Mouse (Mus musculus) cerebellum, adult 18-20 months (tissue): ENCODE results near the gene Adgrd1.

Experiments used
- DNase-seq, 2 experiments: peaks; one replicate each; pipeline ENCODE4 v3.0.0; 2021

Adgrd1 gene

DNA sequence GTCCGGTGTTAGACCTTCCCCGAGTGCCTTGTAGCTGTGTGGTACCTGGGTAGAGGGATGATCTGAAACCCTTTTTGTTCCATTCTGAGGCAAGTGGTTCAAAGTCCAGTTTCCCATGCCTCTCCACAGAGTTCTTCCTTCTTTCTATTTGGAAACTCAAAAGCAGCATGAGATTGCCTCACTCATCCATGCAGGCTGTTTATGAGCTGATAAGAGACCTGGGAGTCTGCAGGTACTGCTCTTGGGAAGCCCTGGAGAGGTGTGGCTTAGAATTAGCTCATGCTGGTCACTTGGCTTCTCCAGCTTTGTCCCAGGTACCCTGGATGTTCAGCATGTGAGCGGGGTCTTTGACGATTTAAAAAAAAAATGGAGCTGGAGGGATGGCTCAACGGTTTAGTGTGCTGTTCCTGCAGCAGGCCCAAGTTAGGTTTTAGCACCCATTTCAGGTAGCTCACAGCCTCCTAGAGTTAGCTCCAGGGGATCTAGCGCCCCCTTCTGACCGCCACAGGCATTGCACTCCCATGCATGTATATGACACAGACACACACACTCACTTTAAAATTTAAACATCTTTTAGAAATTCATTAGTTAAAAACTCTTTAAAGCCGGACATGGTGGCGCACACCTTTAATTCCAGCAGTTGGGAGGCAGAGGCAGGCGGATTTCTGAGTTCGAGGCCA lies 65.0 kb downstream of the Adgrd1 start:
- no peak for DNase-seq

DNA sequence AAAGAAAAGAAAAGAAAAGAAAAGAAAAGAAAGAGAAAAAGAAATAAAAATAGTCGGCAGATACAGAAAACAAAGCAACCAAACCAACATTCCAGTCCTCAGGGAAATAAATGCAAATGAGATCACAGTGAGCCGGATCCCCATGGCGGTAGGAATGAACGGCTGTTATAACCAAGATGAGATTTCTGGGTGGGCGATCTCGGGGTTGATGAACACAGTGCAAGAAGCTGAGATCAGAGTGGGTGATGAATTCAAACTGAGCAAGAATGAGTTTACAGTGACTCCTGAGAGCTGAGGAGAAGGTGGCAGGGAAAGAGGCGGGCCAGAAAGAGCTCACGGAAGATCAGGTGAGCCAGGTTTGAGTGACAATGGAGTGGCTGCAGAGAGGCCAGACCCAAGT lies 66.9 kb downstream of the Adgrd1 start:
- DNase-seq, result no peak

DNA sequence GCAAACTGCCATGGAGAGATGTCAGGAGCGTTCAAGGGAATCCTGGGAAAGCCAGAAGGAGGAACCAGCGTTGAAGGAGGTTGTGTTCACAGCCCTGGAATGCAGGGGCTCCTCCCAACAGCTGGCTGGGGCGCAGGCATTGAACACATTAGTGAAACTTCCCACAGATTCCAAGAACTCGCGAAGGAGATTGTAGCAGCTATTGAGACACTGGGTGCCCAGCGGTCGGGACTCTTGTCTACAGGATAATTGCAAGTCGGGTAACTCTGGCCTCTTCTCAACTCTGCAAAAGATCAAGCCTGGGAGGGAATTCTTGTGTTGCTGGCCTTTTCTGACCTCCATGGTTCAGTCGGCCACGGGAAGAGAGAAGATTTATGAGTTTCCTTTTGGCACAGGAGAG lies 67.5 kb downstream of the Adgrd1 start:
- no peak for DNase-seq

DNA sequence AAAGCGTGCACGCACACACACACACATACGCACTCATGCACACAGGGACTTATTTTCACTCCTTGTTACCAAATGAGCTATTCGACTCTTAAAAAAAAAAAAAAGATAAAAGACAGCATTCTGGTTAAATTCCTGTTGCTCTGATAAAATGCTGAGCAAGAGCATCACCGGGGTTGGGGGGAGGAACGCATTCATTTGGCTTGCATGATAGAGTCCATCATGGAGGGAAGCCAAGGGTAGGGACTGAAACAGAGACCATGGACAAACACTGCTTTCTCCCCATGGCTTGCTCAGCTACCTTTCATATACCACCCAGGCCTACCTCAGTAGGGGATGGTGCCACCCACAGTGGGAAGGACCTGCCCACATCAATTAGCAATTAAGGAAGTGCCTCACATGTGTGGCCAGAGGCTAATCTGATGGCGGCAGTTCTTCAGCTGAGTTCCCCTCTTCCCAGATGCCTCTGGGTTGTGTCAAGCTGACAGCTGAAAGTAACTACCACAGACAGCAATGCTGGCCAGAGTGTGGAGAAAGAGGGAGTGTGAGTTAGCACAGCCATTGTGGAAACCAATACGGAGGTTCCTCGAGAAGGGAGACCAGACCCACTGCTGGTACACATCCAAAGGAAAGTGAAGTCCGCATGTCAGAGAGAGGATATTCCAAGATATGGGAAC lies 68.5 kb downstream of the Adgrd1 start:
- DNase-seq, result no peak

DNA sequence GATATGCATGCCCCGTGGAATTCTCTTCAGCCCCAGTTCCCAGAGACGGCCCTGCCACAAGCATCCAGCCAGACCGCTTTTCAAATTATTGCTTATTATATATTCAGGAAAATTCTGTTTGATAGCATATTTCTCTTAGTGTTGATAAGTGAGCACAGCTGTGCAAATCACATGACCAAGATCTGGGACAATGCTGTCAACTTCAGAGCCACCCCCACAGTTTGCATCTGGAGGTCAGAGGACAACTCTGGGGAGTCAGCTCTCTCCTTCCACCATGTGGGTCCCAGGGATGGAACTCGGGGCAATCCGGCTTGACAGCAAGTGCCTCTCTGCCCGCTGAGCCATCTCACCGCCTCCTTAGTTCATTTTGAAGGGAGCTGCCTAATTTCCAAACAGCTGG lies 69.0 kb downstream of the Adgrd1 start:
- no peak for DNase-seq

DNA sequence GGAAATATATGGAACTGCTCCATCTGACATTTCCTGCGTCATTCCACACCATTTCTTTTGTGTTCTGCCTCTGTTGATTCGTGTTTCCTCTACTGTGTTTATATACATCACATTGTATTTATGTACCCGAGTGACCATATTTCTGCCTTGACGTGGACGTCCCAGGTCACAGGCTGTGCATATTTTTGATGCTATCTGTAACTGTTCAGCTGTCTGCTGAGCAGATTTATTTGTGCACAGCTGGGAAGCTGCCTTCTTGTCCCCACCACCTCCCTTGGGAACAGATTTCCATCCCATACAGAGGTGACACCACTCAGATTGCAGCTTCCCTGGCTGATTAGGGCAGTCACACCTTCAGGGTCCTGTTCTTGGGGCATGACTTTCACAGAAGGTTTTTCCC lies 72.5 kb downstream of the Adgrd1 start:
- no peak for DNase-seq

DNA sequence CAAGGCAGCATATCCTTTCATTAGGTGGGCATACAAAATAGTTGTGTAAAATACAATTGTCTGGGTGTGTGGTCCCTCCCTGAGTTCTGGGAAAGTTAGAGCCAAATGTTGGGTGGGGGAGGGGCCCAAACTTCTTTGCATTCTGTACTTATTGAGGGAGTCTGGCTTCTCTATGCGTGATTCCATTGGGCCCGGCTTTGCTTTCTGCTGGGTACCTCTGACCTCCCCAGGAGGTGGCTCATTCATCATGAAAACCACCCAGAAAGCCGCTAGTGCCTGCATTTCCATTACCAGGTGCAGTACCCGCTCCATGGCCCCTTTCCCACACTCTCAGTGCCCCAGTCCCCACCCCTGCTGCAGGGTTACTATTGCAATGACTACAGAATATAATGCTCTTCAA lies 73.0 kb downstream of the Adgrd1 start:
- DNase-seq, result no peak

DNA sequence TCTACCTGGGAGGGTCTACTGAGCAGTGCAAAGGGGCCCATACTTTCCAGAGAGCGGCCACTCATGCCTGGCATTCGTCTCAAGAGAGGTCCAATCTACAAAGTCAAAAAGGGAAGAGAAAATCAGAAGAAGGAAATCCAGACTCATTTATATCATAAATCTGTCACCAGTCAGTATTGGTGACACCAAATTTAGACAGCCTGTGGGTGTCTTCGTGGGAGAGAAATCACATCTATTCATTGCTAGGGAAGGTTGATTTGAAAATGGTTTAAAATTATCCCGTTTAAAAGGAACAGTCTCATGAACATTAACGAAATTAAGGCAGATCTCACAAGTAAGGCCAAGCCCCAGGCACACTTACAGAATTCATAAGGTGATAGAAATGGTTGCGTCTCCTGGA lies 76.0 kb downstream of the Adgrd1 start:
- no peak for DNase-seq

DNA sequence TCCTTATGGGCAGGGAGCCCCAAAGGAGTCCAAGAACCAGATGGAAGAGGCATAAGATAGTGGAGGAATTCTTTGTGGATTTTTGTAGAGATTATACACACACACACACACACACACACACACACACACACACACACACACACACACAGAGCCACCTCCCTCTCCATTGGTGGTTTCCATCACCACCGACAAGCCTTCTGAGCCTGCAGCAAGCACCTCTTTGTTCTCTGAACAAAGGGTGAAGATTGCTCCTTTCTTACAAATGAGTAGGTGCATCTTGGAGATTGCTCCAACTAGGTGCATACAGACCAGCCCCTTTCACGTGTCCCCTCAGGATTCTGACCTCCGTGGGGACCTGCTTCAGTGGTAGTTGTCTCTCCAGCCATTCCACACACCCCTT lies 79.4 kb downstream of the Adgrd1 start:
- no peak for DNase-seq

DNA sequence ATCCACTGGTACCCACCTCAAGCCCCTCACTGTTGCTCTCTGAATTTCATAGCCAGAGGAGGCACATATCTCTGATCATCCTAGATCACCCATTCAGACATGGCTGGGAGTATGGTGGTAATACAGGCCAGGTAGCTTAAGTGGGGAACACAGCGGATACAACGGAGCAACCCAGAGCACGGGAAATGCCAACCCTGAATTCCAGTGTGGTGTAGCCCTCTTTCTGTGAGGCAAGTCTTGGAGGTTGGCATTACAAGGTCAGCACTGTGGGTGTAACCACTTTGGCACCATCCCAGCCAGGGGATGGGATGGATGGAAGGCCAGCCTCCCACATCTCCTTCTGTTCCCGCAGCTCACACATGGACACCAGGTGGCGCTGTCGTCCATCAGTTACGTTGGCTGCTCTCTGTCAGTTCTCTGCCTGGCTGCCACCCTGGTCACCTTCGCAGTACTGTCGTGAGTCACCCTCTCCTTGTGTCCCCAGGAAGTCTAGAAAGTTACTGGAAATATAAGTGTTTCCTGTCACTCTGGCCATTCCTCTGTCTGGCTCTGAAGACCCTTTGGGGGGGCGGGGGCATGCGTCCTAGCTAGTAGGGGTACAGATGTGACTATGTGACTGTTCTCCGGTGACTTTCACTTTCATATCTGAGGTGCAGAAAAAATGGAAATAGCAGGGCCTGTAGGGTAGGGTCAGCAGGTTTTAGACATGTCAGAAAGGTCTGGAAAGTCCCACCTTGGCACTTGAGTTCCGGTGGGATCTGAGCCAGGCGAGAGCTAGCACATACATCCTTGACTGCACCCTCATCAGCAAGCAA lies 81.4 kb downstream of the Adgrd1 start:
- peak; percentile 89 to 92 for DNase-seq

DNA sequence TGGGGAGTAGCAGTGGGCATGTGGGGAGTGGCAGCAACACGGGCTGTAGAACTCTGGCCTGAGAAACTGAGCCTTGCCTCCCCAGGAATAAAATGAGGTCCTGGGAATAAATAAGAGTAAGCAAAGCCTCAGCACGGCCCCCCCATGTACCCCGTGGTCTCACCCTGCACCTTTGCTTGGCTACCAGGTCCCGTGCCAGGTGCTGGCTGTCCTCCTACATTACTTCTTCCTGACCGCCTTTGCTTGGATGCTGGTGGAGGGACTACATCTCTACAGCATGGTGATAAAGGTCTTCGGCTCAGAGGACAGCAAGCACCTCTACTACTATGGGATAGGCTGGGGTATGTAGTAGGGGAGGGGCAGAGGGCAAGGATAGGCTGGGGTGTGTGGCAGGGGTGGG lies 82.8 kb downstream of the Adgrd1 start:
- no peak for DNase-seq

DNA sequence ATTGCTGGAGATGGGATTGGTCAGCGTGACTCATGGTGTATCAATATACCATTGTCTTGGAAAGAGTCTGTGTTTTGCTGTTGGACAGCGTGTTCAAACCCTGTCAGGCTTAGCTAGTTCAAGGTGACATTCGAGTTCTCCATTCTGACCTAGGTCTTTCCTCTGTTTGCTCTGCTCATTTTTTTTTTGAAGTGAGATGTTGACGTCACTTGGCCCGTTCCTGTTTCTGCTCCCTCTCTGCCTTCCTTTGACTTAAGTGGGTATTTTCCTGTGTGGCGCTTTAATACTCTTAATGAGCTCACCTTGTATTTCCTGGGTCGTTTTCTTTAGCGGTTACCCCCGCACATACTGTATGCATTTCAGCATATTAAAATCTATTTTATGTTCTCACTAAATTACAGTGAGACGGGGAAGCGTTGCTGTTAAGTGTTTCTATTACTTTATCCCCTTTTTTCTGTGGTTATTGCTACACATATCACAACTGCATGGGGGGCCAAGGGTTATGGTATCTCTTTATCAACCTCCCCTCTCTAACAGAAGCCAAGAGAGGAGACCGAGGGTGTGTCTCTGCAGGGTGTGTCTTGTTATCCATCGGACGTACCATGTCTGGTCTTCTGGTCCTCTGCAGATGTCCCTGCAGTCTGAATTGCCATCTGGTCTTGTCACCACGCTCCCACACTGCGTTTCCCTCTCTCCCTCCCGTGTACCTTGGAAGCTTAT lies 83.6 kb downstream of the Adgrd1 start:
- DNase-seq, result no peak

DNA sequence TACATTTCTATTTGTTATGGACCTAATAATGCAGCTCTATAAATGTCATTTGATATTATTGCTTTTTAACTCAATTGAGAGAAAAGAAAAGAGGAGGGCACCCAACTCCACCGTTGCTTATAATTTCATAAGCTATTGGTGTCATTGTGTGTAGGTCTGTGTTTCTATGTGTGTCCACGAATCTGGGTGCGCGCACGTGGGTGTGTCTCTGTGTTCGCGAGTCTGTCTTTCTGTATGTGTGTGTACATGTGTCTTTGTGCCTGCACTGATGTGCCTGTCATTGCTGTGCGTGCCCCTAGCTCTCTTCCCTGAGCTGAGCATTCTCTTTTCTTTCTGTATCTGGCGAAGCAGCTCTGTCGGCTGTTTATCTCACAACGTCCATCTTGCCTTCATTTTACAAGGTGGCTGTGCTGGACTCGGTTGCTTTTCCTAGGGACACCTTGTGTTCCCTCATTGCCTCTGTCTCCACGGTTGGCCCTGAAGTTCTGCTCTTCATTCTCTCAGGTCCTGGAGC lies 84.2 kb downstream of the Adgrd1 start:
- DNase-seq, result no peak

DNA sequence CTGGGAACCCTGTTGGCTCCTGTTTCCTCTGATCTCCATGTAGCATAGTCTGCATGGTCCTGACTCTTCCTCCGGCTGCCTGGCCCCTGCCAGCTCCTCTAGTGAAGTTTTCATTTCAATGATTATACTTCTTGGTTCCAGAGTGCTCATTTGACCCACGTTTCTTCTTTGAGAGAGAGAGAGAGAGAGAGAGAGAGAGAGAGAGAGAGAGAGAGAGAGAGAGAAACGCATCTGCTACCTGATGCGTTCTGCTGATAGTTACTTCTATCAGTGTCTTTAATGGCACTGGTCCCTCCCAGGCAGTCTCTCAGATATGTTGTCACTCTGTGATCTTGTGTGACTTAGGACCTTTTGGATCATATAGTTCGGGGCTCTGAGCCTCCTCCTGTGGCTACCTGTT lies 84.9 kb downstream of the Adgrd1 start:
- no peak for DNase-seq

DNA sequence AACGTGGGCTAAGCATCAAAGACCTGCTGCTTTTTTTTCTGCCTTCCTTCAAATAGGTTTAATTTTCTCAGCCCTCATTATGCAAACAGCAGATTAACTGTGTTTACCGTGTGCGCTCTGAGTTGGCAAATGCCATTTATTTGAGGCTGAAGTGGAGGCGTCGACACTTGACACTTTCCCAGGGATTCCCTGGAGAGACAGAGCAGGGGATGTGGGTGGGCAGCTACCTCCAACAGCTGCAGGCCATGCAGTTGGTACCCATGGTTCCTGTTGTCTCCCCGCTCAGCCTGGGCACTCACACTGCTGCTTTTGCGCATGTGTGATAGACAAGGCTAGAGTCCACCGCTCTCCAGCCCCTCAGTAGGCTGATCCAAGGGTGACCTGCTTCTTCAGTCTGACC lies 86.0 kb downstream of the Adgrd1 start:
- DNase-seq, result no peak

DNA sequence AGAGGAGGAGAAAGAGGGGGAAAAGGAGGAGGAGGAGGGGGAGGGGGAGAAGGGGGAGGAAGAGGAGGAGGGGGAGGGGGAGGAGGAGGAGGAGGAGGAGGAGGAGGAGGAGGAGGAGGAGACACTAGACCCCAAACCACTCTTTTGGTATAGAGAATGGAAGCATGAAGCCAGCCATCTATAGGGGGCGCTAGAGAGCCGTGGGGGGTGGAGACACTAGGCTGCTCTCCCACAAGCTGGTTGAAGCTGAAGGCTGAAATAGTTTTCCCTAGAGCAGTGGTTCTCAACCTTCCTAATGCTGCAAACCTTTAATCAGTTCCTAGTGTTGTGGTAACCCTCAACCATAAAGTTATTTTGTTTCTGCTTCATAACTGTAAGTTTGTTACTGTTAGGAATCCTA lies 89.7 kb downstream of the Adgrd1 start:
- peak; percentile 53 to 60 for DNase-seq

DNA sequence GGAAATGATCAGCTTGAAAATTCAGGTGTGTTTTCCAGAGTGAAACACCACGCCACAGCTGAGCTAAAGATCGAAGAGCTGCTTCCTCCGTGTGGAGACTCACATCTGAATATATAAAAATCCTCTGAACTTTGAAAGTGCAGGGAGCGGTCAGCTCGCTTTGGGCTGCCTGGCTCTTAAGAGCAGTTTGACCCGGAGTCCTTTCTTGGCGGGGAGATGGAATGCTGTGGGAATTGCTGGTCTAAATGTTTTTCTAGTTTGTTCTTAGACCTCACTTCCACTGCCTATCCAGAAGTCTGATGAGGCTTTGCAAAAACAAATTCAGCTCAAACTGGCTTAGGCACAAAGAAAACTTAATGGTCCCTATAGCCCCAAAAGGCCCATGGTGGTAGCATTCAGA lies 90.4 kb downstream of the Adgrd1 start:
- DNase-seq, result no peak

DNA sequence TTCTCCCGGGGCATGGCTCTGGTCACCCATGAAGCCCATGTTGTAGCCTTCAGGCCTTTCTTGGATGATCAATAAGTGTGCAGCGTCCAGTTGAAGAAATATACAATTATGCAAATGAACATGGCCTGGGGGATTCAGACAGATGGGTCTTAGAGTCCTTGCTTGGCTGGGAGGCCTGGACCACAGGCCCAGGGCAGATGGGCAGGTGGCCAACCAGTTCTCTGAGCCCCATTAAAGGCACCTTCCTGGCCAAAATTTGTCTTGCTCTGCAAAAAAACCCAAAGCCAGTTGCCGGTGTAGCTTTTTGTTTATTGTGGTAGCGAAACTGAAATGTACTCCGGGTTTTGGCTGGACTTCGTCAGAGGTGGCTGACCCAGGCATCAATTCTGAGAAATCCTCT lies 92.5 kb downstream of the Adgrd1 start:
- DNase-seq, result no peak

DNA sequence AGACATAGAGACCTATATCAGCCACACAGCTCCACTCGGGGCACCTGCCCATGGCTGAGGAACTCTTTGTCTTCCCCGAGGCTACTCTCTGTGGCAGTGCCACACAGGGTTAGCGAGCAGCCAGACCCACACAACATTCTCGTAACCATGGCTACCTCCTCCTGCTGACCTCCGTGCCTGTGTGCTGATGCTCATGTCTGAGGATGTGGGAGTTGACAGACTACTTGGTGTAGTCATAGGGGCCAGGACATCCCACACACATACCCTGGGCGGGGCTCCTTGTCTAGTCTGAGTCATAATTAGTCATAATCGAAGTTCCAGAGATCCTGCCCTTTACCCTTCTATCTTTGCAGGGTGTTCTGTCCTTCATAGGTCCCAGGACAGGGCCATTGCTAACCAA lies 93.5 kb downstream of the Adgrd1 start:
- DNase-seq, result no peak

DNA sequence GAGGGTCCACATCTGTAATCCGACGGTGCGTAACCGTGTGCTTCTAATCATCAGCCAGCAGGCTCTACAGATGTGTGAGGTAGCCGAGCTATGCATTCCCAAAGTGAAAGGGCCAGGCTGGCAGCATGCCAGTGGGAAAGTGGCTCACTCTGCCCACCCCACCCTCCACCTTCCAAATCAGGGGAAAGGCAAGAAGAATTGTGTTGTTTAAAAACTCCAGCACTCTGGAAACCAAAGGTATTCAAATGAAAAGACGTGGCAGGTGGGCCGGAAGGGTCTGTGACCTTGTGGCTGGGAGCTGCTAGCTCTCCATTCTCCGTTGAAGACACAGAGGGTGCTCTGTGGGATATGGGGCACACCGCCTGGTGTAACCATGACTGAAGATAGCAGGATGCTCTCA lies 100.0 kb downstream of the Adgrd1 start:
- DNase-seq, result no peak

DNA sequence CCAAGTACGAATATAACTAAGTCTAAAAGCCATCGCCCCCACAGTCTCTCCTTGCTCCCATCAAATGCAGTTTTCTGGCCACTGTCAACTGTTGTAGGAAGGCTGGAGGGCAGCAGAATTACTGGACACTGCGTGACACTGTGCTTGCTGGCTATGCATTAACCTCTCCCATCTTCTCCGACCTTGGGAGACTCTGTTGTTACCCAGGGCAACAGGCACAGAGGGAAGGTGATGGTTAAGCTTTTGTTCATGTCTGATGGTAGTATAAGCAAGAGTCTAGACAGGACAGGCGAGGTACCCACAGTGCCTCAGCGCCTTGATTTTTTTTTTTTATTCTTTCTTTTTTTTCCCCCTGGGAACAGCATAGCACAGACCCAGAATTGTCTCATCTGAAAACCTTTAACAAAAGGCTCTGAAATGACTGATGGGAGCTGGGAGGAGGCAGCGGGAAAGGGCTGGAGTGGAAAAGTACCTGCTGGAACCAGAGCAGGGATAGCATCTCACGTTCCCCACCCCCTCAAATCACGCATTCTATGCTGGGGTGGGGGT lies 100.5 kb downstream of the Adgrd1 start:
- DNase-seq, result no peak

DNA sequence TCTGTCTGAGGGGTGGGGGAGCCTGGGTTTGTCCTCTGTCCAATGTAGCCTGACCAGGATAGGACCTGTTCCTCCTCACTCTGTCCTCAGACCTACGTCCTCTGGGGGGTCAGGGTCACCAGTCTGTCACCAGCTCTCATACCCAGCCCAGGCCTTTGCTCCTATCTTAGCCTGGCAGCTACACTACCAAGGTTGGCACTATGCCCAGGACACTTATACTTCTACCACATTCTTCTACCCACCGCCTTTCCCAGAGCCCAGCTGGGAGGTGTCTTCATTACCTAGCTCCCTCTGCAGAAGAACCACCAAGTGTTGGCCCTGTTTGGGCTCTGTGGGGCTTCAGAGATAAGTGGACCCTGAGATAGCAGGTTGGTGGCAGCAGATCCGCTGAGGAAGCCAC lies 103.6 kb downstream of the Adgrd1 start:
- no peak for DNase-seq

DNA sequence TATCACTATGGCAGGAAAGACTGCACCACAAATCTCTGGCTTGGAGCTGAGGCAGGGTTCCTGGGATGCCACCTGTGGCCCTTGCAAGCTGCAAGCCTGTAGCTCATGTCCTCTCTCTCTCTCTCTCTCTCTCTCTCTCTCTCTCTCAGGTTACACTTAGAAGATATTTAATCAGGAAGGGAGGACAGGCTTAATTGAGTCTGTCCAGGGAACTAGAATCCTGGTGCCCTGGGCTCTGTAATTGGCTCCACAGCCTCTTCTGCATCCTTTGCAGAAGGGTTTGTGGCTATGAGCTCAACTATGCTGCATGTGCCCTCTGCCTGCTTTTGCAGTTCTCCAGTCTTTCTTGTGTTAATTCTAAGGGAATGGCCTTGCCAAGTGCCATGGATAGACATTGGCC lies 111.7 kb downstream of the Adgrd1 start:
- DNase-seq, result no peak
